Mouse (Mus musculus): Measurements from ENCODE around the gene Mid1ip1.

Gene Mid1ip1

GRCm38 (mm10) chrX:10714696-10715140 is at the start of gene Mid1ip1:
Gene Mid1ip1 (plus strand): TSS chrX:10715013.
- no peak for TF ChIP-seq GATA4 (IDR thresholded peaks at IDR 0.05; ENCODE audit: insufficient replicate concordance, low read length)

- no peak for TF ChIP-seq GATA4 (IDR thresholded peaks at IDR 0.05; ENCODE audit: insufficient replicate concordance, low read length)
These were observed 20.2 kb upstream of the Mid1ip1 start for GRCm38 (mm10) chrX:10694455-10695180.

- no peak for TF ChIP-seq GATA4 (IDR thresholded peaks at IDR 0.05; ENCODE audit: insufficient replicate concordance, low read length)
These were observed 8.1 kb upstream of the Mid1ip1 start for GRCm38 (mm10) chrX:10706728-10707127.

- TF ChIP-seq GATA4 (IDR thresholded peaks at IDR 0.05; ENCODE audit: insufficient replicate concordance, low read length), result no peak
These were observed 775 bp upstream of the Mid1ip1 start for GRCm38 (mm10) chrX:10713839-10714637.

GRCm38 (mm10) chrX:10716917-10717763 is 2.3 kb downstream of the Mid1ip1 start:
- 0 out of 2 replicates have a peak, but pooled peaks have one; percentile 45 for TF ChIP-seq GATA4 (IDR thresholded peaks at IDR 0.05; ENCODE audit: insufficient replicate concordance, low read length)

- no peak for TF ChIP-seq GATA4 (IDR thresholded peaks at IDR 0.05; ENCODE audit: insufficient replicate concordance, low read length)
These were observed 3.4 kb downstream of the Mid1ip1 start for GRCm38 (mm10) chrX:10718021-10718837.

- TF ChIP-seq GATA4 (IDR thresholded peaks at IDR 0.05; ENCODE audit: insufficient replicate concordance, low read length), result no peak
These were observed 4.2 kb downstream of the Mid1ip1 start for GRCm38 (mm10) chrX:10718838-10719539.

- peak; percentile 33; the same call in 1 of the 2 replicates for TF ChIP-seq GATA4 (IDR thresholded peaks at IDR 0.05; ENCODE audit: insufficient replicate concordance, low read length)
These were observed 5.6 kb downstream of the Mid1ip1 start for GRCm38 (mm10) chrX:10720391-10720790.

- no peak for TF ChIP-seq GATA4 (IDR thresholded peaks at IDR 0.05; ENCODE audit: insufficient replicate concordance, low read length)
These were observed 9.8 kb downstream of the Mid1ip1 start for GRCm38 (mm10) chrX:10724571-10724970.

- no peak for TF ChIP-seq GATA4 (IDR thresholded peaks at IDR 0.05; ENCODE audit: insufficient replicate concordance, low read length)
These were observed 14.7 kb downstream of the Mid1ip1 start for GRCm38 (mm10) chrX:10729488-10729887.

- TF ChIP-seq GATA4 (IDR thresholded peaks at IDR 0.05; ENCODE audit: insufficient replicate concordance, low read length), result no peak
These were observed 19.6 kb downstream of the Mid1ip1 start for GRCm38 (mm10) chrX:10734453-10734852.

- no peak for TF ChIP-seq GATA4 (IDR thresholded peaks at IDR 0.05; ENCODE audit: insufficient replicate concordance, low read length)
These were observed 20.1 kb downstream of the Mid1ip1 start for GRCm38 (mm10) chrX:10734874-10735273.

- TF ChIP-seq GATA4 (IDR thresholded peaks at IDR 0.05; ENCODE audit: insufficient replicate concordance, low read length), result no peak
These were observed 44.1 kb downstream of the Mid1ip1 start for GRCm38 (mm10) chrX:10758866-10759265.
